Mouse (Mus musculus): ENCODE data around the gene Strn. TPM values are rescaled to one million over a fixed set of nuclear protein-coding genes. Genes with fewer than 3 reads are reported as not detected.

The Strn gene
- polyA plus RNA-seq, 1 experiment: 8.5 TPM

- no peaks in the 10 kb centered on the region for H3K4me1 ChIP-seq (ENCODE audit: control insufficient read depth, insufficient read depth, low read length)
- TF ChIP-seq CTCF (IDR thresholded peaks at IDR 0.05; ENCODE audit: control insufficient read depth, insufficient read depth, low read length) (no peak), POLR2A (IDR thresholded peaks at IDR 0.05; ENCODE audit: borderline replicate concordance, control insufficient read depth, low read depth, low read length) (no peak)
- no peak overlapping the region for H3K4me3 ChIP-seq (replicated peaks; ENCODE audit: control insufficient read depth, low read depth, low read length)
- H3K27ac ChIP-seq (ENCODE audit: control insufficient read depth, insufficient read depth, low read depth, low read length, poor library complexity): no peak overlapping the region
- 93% methylated on average over 19 of the region's 19 CpGs for WGBS
Measured at GRCm38 (mm10) chr17:78624941-78625340, 112.1 kb downstream of the Strn start.

GRCm38 (mm10) chr17:78621863-78622262 lies 115.1 kb downstream of the Strn start:
- TF ChIP-seq POLR2A (IDR thresholded peaks at IDR 0.05; ENCODE audit: borderline replicate concordance, control insufficient read depth, low read depth, low read length): no peak
- TF ChIP-seq CTCF (IDR thresholded peaks at IDR 0.05; ENCODE audit: control insufficient read depth, insufficient read depth, low read length): no peak
- no peak overlapping the region for H3K27ac ChIP-seq (ENCODE audit: control insufficient read depth, insufficient read depth, low read depth, low read length, poor library complexity)
- 81% methylated on average over 4 of the region's 4 CpGs for WGBS
- no peaks in the 10 kb centered on the region for H3K4me1 ChIP-seq (ENCODE audit: control insufficient read depth, insufficient read depth, low read length)
- H3K4me3 ChIP-seq (replicated peaks; ENCODE audit: control insufficient read depth, low read depth, low read length): no peak overlapping the region

GRCm38 (mm10) chr17:78620740-78621139 lies 116.3 kb downstream of the Strn start:
- TF ChIP-seq CTCF (IDR thresholded peaks at IDR 0.05; ENCODE audit: control insufficient read depth, insufficient read depth, low read length) (no peak), POLR2A (IDR thresholded peaks at IDR 0.05; ENCODE audit: borderline replicate concordance, control insufficient read depth, low read depth, low read length) (no peak)
- no peak overlapping the region for H3K4me3 ChIP-seq (replicated peaks; ENCODE audit: control insufficient read depth, low read depth, low read length)
- no peaks in the 10 kb centered on the region for H3K4me1 ChIP-seq (ENCODE audit: control insufficient read depth, insufficient read depth, low read length)
- WGBS: 87% methylated on average over 4 of the region's 4 CpGs
- H3K27ac ChIP-seq (ENCODE audit: control insufficient read depth, insufficient read depth, low read depth, low read length, poor library complexity): no peak overlapping the region

GRCm38 (mm10) chr17:78619981-78620380 lies 117.0 kb downstream of the Strn start:
- TF ChIP-seq POLR2A (IDR thresholded peaks at IDR 0.05; ENCODE audit: borderline replicate concordance, control insufficient read depth, low read depth, low read length): no peak
- TF ChIP-seq CTCF (IDR thresholded peaks at IDR 0.05; ENCODE audit: control insufficient read depth, insufficient read depth, low read length): no peak
- H3K4me1 ChIP-seq (ENCODE audit: control insufficient read depth, insufficient read depth, low read length): no peaks in the 10 kb centered on the region; the same call in 1 of the 2 replicates
- 85% methylated on average over 7 of the region's 7 CpGs for WGBS
- H3K4me3 ChIP-seq (replicated peaks; ENCODE audit: control insufficient read depth, low read depth, low read length): no peak overlapping the region
- H3K27ac ChIP-seq (ENCODE audit: control insufficient read depth, insufficient read depth, low read depth, low read length, poor library complexity): no peak overlapping the region

GRCm38 (mm10) chr17:78618164-78618693 lies 118.8 kb downstream of the Strn start:
- WGBS: 88% methylated on average over 5 of the region's 5 CpGs
- Histone ChIP-seq H3K4me1 (ENCODE audit: control insufficient read depth, insufficient read depth, low read length) (no peaks in the 10 kb centered on the region; the same call in 1 of the 2 replicates), H3K4me3 (replicated peaks; ENCODE audit: control insufficient read depth, low read depth, low read length) (no peak overlapping the region), H3K27ac (ENCODE audit: control insufficient read depth, insufficient read depth, low read depth, low read length, poor library complexity) (no peak overlapping the region)
- TF ChIP-seq CTCF (IDR thresholded peaks at IDR 0.05; ENCODE audit: control insufficient read depth, insufficient read depth, low read length) (no peak), POLR2A (IDR thresholded peaks at IDR 0.05; ENCODE audit: borderline replicate concordance, control insufficient read depth, low read depth, low read length) (no peak)

GRCm38 (mm10) chr17:78615096-78615495 lies 121.9 kb downstream of the Strn start:
- Histone ChIP-seq H3K4me1 (ENCODE audit: control insufficient read depth, insufficient read depth, low read length) (no peaks in the 10 kb centered on the region; the same call in 1 of the 2 replicates), H3K4me3 (replicated peaks; ENCODE audit: control insufficient read depth, low read depth, low read length) (no peak overlapping the region), H3K27ac (ENCODE audit: control insufficient read depth, insufficient read depth, low read depth, low read length, poor library complexity) (no peak overlapping the region)
- 77% methylated on average over 3 of the region's 3 CpGs for WGBS
- TF ChIP-seq CTCF (IDR thresholded peaks at IDR 0.05; ENCODE audit: control insufficient read depth, insufficient read depth, low read length) (no peak), POLR2A (IDR thresholded peaks at IDR 0.05; ENCODE audit: borderline replicate concordance, control insufficient read depth, low read depth, low read length) (no peak)

- no peak overlapping the region for H3K4me3 ChIP-seq (replicated peaks; ENCODE audit: control insufficient read depth, low read depth, low read length)
- 74% methylated on average over 2 of the region's 2 CpGs for WGBS
- TF ChIP-seq CTCF (IDR thresholded peaks at IDR 0.05; ENCODE audit: control insufficient read depth, insufficient read depth, low read length) (no peak), POLR2A (IDR thresholded peaks at IDR 0.05; ENCODE audit: borderline replicate concordance, control insufficient read depth, low read depth, low read length) (no peak)
- H3K4me1 ChIP-seq (ENCODE audit: control insufficient read depth, insufficient read depth, low read length): no peaks in the 10 kb centered on the region; the same call in 1 of the 2 replicates
- no peak overlapping the region for H3K27ac ChIP-seq (ENCODE audit: control insufficient read depth, insufficient read depth, low read depth, low read length, poor library complexity)
Measured at GRCm38 (mm10) chr17:78614481-78614880, 122.5 kb downstream of the Strn start.

- Histone ChIP-seq H3K4me3 (replicated peaks; ENCODE audit: control insufficient read depth, low read depth, low read length) (no peak overlapping the region), H3K27ac (ENCODE audit: control insufficient read depth, insufficient read depth, low read depth, low read length, poor library complexity) (no peak overlapping the region), H3K4me1 (ENCODE audit: control insufficient read depth, insufficient read depth, low read length) (no peaks in the 10 kb centered on the region; the same call in 1 of the 2 replicates)
- 72% methylated on average over 6 of the region's 6 CpGs for WGBS
- peak; percentile 45; the same call in 1 of the 2 replicates for TF ChIP-seq CTCF (IDR thresholded peaks at IDR 0.05; ENCODE audit: control insufficient read depth, insufficient read depth, low read length)
- TF ChIP-seq POLR2A (IDR thresholded peaks at IDR 0.05; ENCODE audit: borderline replicate concordance, control insufficient read depth, low read depth, low read length): no peak
Measured at GRCm38 (mm10) chr17:78611117-78611516, 125.9 kb downstream of the Strn start.
